Mouse (Mus musculus): ENCODE measurements around the gene Abcc5. TPM values are rescaled to one million over a fixed set of nuclear protein-coding genes. Genes with fewer than 3 reads are reported as not detected.

The Abcc5 gene
- total RNA-seq, 2 experiments from 2014 or later: 149 to 202 TPM

GRCm38 (mm10) chr16:20424226-20424663 lies 1.9 kb downstream of the Abcc5 start:
- DNase-seq (ENCODE audit: low spot score in 2 of 2): no peak

DNA sequence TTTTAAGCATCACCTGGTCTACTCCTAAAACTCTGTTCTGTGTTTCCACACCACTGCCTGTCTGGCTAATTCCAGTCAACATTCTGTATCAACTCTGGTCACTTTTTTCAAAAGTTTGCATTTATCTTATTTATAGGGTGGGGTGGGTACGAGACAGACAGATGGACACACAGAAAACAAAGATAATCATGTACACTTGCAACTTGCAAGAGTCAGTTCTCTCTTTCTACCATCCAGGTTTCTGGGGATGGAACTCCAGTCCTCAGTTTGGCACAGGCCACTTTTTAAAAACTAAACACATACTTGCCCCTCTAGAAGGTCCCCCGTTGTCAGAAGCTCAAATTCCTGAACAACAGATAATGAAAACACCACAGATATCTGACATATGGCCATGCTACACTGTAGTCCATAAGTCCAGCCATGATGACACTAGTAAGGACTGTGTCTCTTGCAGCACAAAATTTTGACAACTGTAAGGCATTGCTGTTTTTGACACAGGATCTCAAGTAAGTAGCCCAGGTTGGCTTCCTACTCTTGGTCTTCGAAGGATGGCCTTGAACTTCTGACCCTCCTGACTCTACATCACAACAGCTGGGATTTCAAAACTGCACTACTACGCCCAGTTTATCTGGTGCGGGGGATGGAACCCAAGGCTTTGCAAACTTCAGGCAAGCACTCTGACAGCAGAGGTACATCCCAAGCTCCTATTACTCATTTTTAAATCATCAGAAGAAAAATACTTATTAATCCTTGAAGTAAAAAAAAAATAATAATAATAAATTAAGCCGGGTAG lies 3.1 kb downstream of the Abcc5 start:
- DNase-seq (ENCODE audit: low spot score in 2 of 2): no peak

GRCm38 (mm10) chr16:20418054-20418453 lies 8.1 kb downstream of the Abcc5 start:
- no peak for DNase-seq (ENCODE audit: low spot score in 2 of 2)

- DNase-seq (ENCODE audit: low spot score in 2 of 2): no peak
Observed at GRCm38 (mm10) chr16:20416262-20416661, 9.9 kb downstream of the Abcc5 start.

DNA sequence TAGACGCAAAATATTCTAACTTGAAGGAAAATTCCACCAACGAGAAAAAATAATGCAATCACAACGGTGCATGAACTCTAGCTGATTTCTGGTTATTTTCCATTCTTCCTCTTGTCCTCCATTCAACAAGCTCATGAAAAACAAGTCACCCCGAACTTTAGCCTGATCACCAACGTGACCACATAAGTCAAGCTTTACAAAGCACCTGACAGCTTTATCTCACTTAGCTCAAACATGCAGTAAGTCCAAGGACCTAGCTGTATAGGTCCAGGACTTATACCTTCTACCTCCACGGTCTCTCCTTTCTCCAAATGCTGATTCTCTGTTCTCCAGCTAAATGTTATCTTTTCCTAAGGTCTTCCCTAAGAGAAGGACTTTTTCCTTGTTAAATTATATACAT lies 10.4 kb downstream of the Abcc5 start:
- DNase-seq (ENCODE audit: low spot score in 2 of 2): no peak

DNA sequence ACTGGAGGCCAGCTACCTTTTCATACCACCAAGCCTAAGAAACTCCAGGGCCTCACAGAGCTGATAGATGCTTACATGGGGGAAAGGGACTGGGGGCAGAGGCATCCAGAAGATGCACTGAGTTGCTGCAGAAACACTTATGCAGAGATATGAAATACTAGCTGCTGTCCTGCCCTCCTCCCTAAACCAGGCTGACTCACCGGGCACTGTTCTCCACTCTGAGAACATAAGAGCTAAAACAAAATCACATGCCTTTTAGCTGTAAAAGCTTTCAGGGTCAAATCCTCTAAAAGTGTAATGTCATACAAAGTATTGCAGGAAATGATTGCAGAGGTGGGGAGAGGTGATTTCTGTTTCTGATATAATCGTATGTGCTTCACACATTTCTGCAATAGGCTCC lies 11.0 kb downstream of the Abcc5 start:
- DNase-seq (ENCODE audit: low spot score in 2 of 2): no peak

GRCm38 (mm10) chr16:20413870-20414331 lies 12.3 kb downstream of the Abcc5 start:
- DNase-seq (ENCODE audit: low spot score in 2 of 2): no peak

DNA sequence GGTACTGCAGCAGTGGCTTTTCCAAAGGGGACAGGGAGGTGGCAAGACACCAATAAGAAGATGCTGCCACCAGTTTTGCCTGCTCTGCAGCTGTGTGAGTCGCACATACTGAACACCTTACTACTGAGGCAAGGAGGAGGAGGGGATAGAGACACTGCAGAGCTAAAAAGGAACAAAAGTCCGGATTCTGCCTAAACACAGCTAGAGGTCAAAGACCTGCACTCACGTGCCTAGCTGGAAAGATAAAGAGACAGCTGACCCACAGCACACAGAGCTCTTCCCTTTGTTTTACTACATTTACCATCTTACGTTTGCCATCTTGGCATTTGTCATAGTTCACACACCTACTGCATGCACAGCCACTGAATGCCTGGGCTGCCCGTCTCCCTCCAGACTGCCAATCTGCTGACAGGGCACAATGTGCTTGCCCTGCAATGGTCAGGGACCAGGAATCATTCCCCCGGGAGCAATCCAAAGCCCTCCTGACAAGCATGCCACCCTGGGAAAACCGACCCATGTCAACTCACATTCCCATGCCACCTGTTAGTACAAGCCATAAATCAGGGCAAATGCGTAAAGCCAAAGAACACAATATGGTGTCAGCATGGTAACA lies 14.1 kb downstream of the Abcc5 start:
- no peak for DNase-seq (ENCODE audit: low spot score in 2 of 2)

GRCm38 (mm10) chr16:20405335-20405734 lies 20.9 kb downstream of the Abcc5 start:
- no peak for DNase-seq (ENCODE audit: low spot score in 2 of 2)

- DNase-seq (ENCODE audit: low spot score in 2 of 2): no peak
Observed at GRCm38 (mm10) chr16:20403327-20403726, 22.9 kb downstream of the Abcc5 start.

GRCm38 (mm10) chr16:20401592-20401991 lies 24.6 kb downstream of the Abcc5 start:
- no peak for DNase-seq (ENCODE audit: low spot score in 2 of 2)

GRCm38 (mm10) chr16:20400707-20401591 lies 25.2 kb downstream of the Abcc5 start:
- no peak for DNase-seq (ENCODE audit: low spot score in 2 of 2)

DNA sequence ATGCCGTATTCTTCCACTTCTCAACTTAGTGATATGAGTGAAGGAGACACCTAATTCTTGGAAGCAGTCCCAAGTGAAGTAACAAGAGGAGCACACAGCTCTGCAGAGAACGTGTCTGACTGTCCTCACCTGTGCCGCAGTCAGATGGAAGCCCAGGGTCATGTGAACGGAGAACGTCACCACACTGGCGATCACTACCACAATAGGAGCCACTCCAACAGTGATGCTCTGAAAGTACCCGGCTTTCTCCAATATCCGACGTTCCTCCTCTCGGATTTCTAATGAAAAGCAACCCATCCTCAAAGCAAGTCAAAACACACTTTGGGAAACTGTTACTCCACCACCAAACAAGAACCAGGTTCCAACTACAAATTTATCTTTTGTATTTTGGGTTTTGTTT lies 29.3 kb downstream of the Abcc5 start:
- no peak for DNase-seq (ENCODE audit: low spot score in 2 of 2)

DNA sequence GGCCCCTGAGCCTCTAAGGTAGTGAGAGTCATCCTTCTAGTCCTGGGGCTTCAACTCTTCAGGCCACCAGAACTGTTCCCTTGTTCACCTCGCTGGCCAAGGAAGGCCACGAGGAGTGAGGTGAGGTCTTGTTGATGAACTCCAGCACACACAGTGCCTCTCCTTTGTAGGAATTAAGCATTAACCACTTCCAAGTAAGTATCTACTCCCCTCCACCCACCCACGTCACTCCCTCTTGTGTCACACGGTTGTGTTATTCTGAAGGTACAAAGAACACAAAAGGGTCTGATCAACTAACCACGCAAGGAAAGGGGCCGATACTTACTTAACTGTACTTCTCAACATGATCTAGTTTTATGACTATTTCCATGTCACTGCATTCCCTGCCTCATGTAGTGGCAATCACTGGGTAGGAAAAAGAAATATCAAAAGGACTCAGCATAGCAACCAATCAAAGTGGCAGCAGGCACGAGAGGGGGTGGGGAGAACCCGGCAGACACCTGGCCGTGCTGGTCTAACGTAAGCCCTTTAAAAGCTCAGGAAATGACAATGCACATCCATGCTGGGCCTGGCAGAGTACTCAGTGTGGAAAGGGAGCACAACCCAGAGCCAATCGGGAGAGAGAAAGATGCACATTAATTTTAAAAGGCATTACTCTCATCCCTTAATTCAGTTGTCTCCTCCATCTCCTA lies 30.8 kb downstream of the Abcc5 start:
- no peak for DNase-seq (ENCODE audit: low spot score in 2 of 2)

DNA sequence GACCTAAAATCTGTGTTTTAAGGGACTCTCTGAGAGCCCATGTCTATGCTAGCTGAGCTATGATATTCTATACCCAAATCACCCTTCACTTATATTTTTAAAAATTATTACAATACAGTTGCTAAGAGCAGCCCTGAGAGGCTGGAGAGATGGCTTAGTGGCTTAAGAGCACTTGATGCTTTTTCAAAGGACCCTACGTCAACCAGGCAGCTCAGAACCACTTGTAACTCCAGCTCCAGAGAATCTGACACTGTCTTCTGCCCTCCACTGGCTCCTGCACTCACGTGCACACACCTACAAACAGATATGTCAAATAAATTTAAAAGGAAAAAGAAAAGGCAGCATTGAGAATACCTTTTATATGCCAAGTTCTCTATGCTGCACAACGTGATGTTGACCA lies 34.4 kb downstream of the Abcc5 start:
- DNase-seq (ENCODE audit: low spot score in 2 of 2): no peak

DNA sequence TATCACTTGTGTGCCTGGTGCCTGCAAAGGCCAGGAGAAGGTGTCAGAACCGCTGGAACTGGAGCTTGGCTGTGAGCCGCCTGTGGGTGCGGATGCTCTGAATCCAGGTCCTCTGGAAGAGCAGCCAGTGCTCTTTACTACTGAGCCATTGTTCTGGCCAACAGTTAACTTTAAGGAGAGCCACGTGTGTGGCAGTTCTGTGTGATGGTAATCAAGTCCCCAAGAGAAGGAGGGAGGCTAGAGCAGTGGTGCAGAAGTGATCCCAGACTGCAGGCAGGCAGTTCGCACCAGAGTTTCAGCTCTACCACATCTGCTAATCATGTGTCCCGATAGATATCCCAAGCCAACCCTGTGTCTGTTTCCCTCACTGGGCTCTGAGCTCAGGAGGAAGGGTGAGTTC lies 36.0 kb downstream of the Abcc5 start:
- DNase-seq (ENCODE audit: low spot score in 2 of 2): no peak

DNA sequence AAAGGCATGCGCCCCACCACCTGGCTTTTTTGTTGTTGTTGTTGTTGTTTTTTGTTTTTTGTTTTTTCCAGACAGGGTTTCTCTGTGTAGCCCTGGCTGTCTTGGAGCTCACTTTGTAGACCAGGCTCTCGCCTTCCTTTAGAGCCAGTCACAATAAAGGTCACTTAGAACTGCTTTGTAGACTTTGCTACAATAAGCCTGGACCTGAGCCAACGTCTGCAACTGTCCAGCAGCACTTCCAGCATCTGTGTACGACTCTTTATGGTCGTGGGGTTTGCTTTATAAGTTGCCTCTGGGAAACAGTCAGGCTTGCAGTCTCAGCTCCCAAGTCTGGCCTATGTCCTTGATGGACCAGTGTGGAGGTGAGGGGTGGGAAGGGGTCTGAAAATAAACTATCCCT lies 45.2 kb downstream of the Abcc5 start:
- no peak for DNase-seq (ENCODE audit: low spot score in 2 of 2)

DNA sequence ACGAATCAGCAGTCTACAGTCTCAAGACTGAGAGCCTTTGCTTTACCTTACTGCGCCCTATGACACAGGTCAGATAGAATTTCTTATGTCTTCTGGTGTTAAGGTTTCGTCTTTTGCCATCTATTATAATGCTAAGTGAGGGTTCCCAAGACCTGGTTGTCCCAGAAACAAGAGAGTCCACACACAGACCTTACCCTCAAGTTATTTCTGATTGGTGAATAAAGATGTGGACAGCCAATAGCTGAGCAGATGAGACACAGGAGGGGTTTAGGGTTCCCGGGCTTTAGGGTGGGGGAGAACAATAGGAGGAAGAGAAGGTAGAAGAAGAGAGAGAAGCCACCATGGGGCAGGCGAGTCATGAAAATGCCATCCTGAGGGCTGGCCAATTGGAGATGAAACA lies 50.9 kb downstream of the Abcc5 start:
- DNase-seq (ENCODE audit: low spot score in 2 of 2): no peak

GRCm38 (mm10) chr16:20371731-20372130 lies 54.5 kb downstream of the Abcc5 start:
- DNase-seq (ENCODE audit: low spot score in 2 of 2): no peak

GRCm38 (mm10) chr16:20368221-20368620 lies 58.0 kb downstream of the Abcc5 start:
- DNase-seq (ENCODE audit: low spot score in 2 of 2): no peak

DNA sequence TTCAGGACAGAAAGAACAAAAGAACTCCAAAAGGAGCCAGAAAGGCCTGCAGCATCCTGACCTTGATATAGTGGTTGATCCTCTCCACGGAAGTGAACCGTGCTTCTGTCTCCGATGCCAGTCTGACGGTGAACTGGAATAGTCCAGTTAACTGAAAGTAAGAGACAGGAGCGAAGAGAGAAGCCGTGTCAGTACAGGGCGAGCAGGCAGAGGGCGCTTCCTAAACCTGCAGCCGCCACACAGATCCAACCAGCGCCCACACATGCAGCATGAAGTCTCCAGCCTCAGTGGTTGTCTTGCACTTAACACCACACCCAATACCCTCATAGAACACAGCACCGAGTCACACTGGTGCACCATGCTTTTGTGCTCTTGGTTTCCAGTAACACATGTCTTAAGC lies 64.1 kb downstream of the Abcc5 start:
- DNase-seq (ENCODE audit: low spot score in 2 of 2): no peak
